Mouse (Mus musculus): ENCODE results near the gene Gm49711.

DNA sequence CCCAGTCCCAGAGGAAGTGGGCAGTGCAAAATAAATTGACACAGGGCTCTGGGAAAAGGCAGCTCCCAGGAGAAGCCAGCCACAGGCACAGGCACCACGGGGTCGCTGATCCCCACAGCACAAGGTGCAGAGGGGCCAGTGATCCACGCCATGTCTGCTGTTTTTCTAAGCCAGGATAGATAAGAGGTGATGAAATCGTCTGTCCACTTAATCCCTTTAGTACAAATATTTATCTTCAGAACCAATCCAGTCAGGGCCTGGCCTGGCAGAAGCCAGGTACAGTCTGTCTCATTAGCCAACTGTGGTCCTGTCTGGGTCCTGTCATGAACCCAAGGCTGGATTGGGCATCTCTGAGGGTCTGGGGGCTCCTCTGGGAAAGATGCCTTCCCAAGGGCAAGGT, 125.4 kb downstream of the Gm49711 start:
- no peak for TF ChIP-seq POLR2A (IDR thresholded peaks at IDR 0.05; ENCODE audit: insufficient read length, low read depth)
- TF ChIP-seq USF1 (IDR thresholded peaks at IDR 0.05; ENCODE audit: low read depth): no peak
- TF ChIP-seq POLR2AphosphoS2 (IDR thresholded peaks at IDR 0.05; ENCODE audit: insufficient read length, low read depth): no peak
- no peak for TF ChIP-seq MYOG (IDR thresholded peaks at IDR 0.05; ENCODE audit: control insufficient read depth in 1 of 3, insufficient read depth in 1 of 3, insufficient read length in 2 of 3, low read depth in 2 of 3)
- TF ChIP-seq MAX (IDR thresholded peaks at IDR 0.05; ENCODE audit: low read depth): no peak
- TF ChIP-seq E2F4 (IDR thresholded peaks at IDR 0.05; ENCODE audit: insufficient read depth): no peak
- TF ChIP-seq REST (IDR thresholded peaks at IDR 0.05; ENCODE audit: insufficient read depth, insufficient read length): no peak
- no peak for TF ChIP-seq SRF (IDR thresholded peaks at IDR 0.05; ENCODE audit: control insufficient read depth, insufficient read length, low read depth)
- no peak for TF ChIP-seq TCF12 (IDR thresholded peaks at IDR 0.05; ENCODE audit: insufficient read depth, poor library complexity, severe bottlenecking)
- no peak for TF ChIP-seq MYOD1 (IDR thresholded peaks at IDR 0.05; ENCODE audit: control insufficient read depth in 1 of 3, insufficient read length in 2 of 3, low read depth in 2 of 3)

All from myocyte (in vitro differentiated cells).